Mouse (Mus musculus) cerebellum, adult 9-10 months (tissue): ENCODE measurements around the gene Nectin2.

Experiments
- DNase-seq: peaks from one replicate; pipeline ENCODE4 v3.0.0; 2022

The Nectin2 gene

GRCm38 (mm10) chr7:19682979-19683378, 67.3 kb downstream of the Nectin2 start:
- DNase-seq: no peak

- no peak for DNase-seq
Observed at GRCm38 (mm10) chr7:19681202-19681694, 69.0 kb downstream of the Nectin2 start, which contains the start of the genes Gm44805 and Apoc4. Gene Gm44805, minus strand, starts transcription at chr7:19681423. Gene Apoc4, minus strand, starts transcription at chr7:19681479.

GRCm38 (mm10) chr7:19680702-19681101, 69.6 kb downstream of the Nectin2 start:
- no peak for DNase-seq

- DNase-seq: no peak
Observed at GRCm38 (mm10) chr7:19678901-19679300, 71.4 kb downstream of the Nectin2 start.

GRCm38 (mm10) chr7:19677872-19678271, 72.4 kb downstream of the Nectin2 start, which contains the start of gene Apoc2:
Gene Apoc2, minus strand, starts transcription at chr7:19677941.
- no peak for DNase-seq

GRCm38 (mm10) chr7:19676662-19677061, 73.6 kb downstream of the Nectin2 start:
- no peak for DNase-seq

GRCm38 (mm10) chr7:19675824-19676223, 74.5 kb downstream of the Nectin2 start:
- no peak for DNase-seq

GRCm38 (mm10) chr7:19673083-19673699, 77.1 kb downstream of the Nectin2 start:
- no peak for DNase-seq

- no peak for DNase-seq
Observed at GRCm38 (mm10) chr7:19671511-19671910, 78.8 kb downstream of the Nectin2 start.

- peak; percentile 97 for DNase-seq
Observed at GRCm38 (mm10) chr7:19668947-19669721, 81.1 kb downstream of the Nectin2 start.

GRCm38 (mm10) chr7:19667434-19667833, 82.8 kb downstream of the Nectin2 start:
- peak; percentile 24 for DNase-seq

GRCm38 (mm10) chr7:19666750-19667149, 83.5 kb downstream of the Nectin2 start:
- peak; percentile 39 for DNase-seq
